7 mouse cellular contexts compared by ENCODE assay signal in the genomic region with DNA sequence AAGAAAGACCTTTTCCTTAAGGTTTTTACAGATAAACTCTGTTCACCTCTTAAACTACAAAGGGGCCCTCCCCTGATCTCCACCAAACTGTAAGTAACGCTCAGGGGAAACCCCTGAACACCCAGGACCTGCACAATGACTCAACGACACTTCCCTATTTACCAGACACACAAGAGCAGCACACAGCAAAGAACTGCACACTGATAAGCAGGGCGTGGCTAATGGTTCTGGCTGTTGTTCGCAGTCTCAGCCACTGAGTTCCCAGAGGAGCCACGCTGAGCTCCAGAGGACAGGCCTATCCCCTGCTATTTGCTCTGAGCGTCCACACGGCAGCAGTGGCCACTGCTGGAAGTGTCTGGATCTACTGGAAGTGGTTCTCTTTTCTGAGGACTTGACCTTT.
DNase-seq lines count a peak whose midpoint lies in the region; ATAC-seq and TF ChIP-seq lines count a peak whose summit lies in the region.

No protein-coding gene starts in this region.

- 0 out of 2 replicates have a peak overlapping the region, but pooled peaks have one; percentile 22 for H3K27ac ChIP-seq in ES-Bruce4 (ENCODE audit: insufficient read depth, low read length)
- H3K27ac ChIP-seq in forebrain, embryonic 12.5 days, result no peak overlapping the region; the same call in 1 of the 2 replicates
- H3K27ac ChIP-seq in hindbrain, embryonic 10.5 days, result peak overlapping the region; percentile 26
- H3K27ac ChIP-seq in neural tube, embryonic 14.5 days (ENCODE audit: low read depth, low read length), result no peak overlapping the region

- no peaks in the 10 kb centered on the region for H3K9me3 ChIP-seq in ES-Bruce4 (replicated peaks; ENCODE audit: control insufficient read depth, insufficient read depth, low read length, poor library complexity, severe bottlenecking)
- no peaks in the 10 kb centered on the region for H3K9me3 ChIP-seq in forebrain, embryonic 12.5 days
- H3K9me3 ChIP-seq in hindbrain, embryonic 10.5 days, result no peaks in the 10 kb centered on the region
- H3K9me3 ChIP-seq in neural tube, embryonic 14.5 days (ENCODE audit: control insufficient read depth, low read length), result no peaks in the 10 kb centered on the region

- TF ChIP-seq CTCF in ES-Bruce4 (IDR thresholded peaks at IDR 0.05; ENCODE audit: low read depth, low read length), result no peak

- TF ChIP-seq POLR2A in ES-Bruce4 (IDR thresholded peaks at IDR 0.05; ENCODE audit: insufficient read depth, low read length), result no peak

- 40% methylated on average over 7 of the region's 7 CpGs for WGBS in forebrain, embryonic 12.5 days
- WGBS in hindbrain, embryonic 10.5 days, result 43% methylated on average over 7 of the region's 7 CpGs
- WGBS in neural tube, embryonic 14.5 days, result 12% methylated on average over 7 of the region's 7 CpGs

- H3K36me3 ChIP-seq in ES-Bruce4 (ENCODE audit: control insufficient read depth, insufficient read depth, low read length, poor library complexity, severe bottlenecking), result no peaks in the 10 kb centered on the region
- no peaks in the 10 kb centered on the region for H3K36me3 ChIP-seq in forebrain, embryonic 12.5 days (replicated peaks)
- H3K36me3 ChIP-seq in hindbrain, embryonic 10.5 days, result no peaks in the 10 kb centered on the region
- no peaks in the 10 kb centered on the region for H3K36me3 ChIP-seq in neural tube, embryonic 14.5 days (ENCODE audit: control insufficient read depth, insufficient read depth, low read length)

- DNase-seq in adrenal gland, adult (ENCODE audit: inconsistent age in 2 of 2, low spot score in 1 of 2), result peak; percentile 77 to 88
- peak; percentile 40 for DNase-seq in hindbrain, embryonic 10.5 days (ENCODE audit: low spot score)
- peak; percentile 59 to 63 for DNase-seq in lung, adult 18-20 months
- peak; percentile 59 for DNase-seq in thymus, postnatal 4 days

- no peaks in the 10 kb centered on the region for H3K27me3 ChIP-seq in ES-Bruce4 (ENCODE audit: control insufficient read depth, insufficient read depth, low read length, poor library complexity, severe bottlenecking)
- H3K27me3 ChIP-seq in forebrain, embryonic 12.5 days, result no peaks in the 10 kb centered on the region
- H3K27me3 ChIP-seq in hindbrain, embryonic 10.5 days (ENCODE audit: insufficient read depth, poor library complexity, severe bottlenecking), result no peaks in the 10 kb centered on the region
- H3K27me3 ChIP-seq in neural tube, embryonic 14.5 days (ENCODE audit: control insufficient read depth, insufficient read depth, low read length), result no peaks in the 10 kb centered on the region

- TF ChIP-seq EP300 in ES-Bruce4 (IDR thresholded peaks at IDR 0.05; ENCODE audit: insufficient read depth, low read depth, low read length), result no peak

- no peak overlapping the region for H3K4me3 ChIP-seq in ES-Bruce4 (ENCODE audit: low read depth, low read length)
- H3K4me3 ChIP-seq in forebrain, embryonic 12.5 days (replicated peaks), result no peak overlapping the region
- no peak overlapping the region for H3K4me3 ChIP-seq in hindbrain, embryonic 10.5 days
- H3K4me3 ChIP-seq in neural tube, embryonic 14.5 days (ENCODE audit: low read depth, low read length), result no peak overlapping the region

- no peak overlapping the region for H3K4me2 ChIP-seq in forebrain, embryonic 12.5 days
- H3K4me2 ChIP-seq in neural tube, embryonic 14.5 days (ENCODE audit: low read depth, low read length), result no peak overlapping the region

- H3K4me1 ChIP-seq in ES-Bruce4 (ENCODE audit: control insufficient read depth, insufficient read depth, low read length), result peaks cover 2% of the 10 kb centered on the region
- peaks cover 11% of the 10 kb centered on the region for H3K4me1 ChIP-seq in forebrain, embryonic 12.5 days
- H3K4me1 ChIP-seq in hindbrain, embryonic 10.5 days (replicated peaks), result peaks cover 17% of the 10 kb centered on the region
- H3K4me1 ChIP-seq in neural tube, embryonic 14.5 days (ENCODE audit: control insufficient read depth, insufficient read depth, low read length), result no peaks in the 10 kb centered on the region

- peak overlapping the region; percentile 16; the same call in 1 of the 2 replicates for H3K9ac ChIP-seq in ES-Bruce4 (ENCODE audit: low read depth, poor library complexity, severe bottlenecking)
- H3K9ac ChIP-seq in forebrain, embryonic 12.5 days, result no peak overlapping the region
- no peak overlapping the region for H3K9ac ChIP-seq in neural tube, embryonic 14.5 days (replicated peaks; ENCODE audit: low read depth, low read length)

- peak; percentile 76 for ATAC-seq in forebrain, embryonic 12.5 days (ENCODE audit: low FRiP score)
- ATAC-seq in neural tube, embryonic 14.5 days (ENCODE audit: low read depth), result peak; percentile 82; the same call in 1 of the 2 replicates

Comparison
In these comparisons a context has a peak if more than half of its experiments do, and no peak if none do; other contexts are left out.
1. H3K27ac ChIP-seq: peak in ES-Bruce4 (single experiment) and hindbrain, embryonic 10.5 days (single experiment); none in forebrain, embryonic 12.5 days (single experiment) and neural tube, embryonic 14.5 days (single experiment).
2. Peak in every context shown above with its lines, with median percentiles within 50 percentile points of each other: DNase-seq.